Mouse (Mus musculus) ES-Bruce4 (cell line): ENCODE measurements around the gene Acsl6. TPM values are rescaled to one million over a fixed set of nuclear protein-coding genes. Genes with fewer than 3 reads are reported as not detected.

Source experiments
- H3K27ac ChIP-seq: 2 replicates; pipeline ENCODE4 v1.5.1; 2012; ENCODE audit warnings: low read length, inconsistent platforms; ENCODE audit not compliant: insufficient read depth
- H3K27me3 ChIP-seq: 2 replicates; pipeline ENCODE4 v1.6.1; 2012; ENCODE audit warnings: mild to moderate bottlenecking, low read length, inconsistent platforms; ENCODE audit not compliant: control insufficient read depth, poor library complexity, insufficient read depth, severe bottlenecking
- H3K36me3 ChIP-seq: 2 replicates; pipeline ENCODE4 v1.6.1; 2012; ENCODE audit warnings: inconsistent platforms, mild to moderate bottlenecking, low read length, moderate library complexity; ENCODE audit not compliant: control insufficient read depth, poor library complexity, insufficient read depth, severe bottlenecking
- H3K4me1 ChIP-seq: one replicate; pipeline ENCODE4 v1.8.1; 2011; ENCODE audit warnings: low read length; ENCODE audit not compliant: control insufficient read depth, insufficient read depth
- H3K4me3 ChIP-seq: 2 replicates; pipeline ENCODE4 v1.5.1; 2011; ENCODE audit warnings: low read depth, mild to moderate bottlenecking, low read length
- H3K9ac ChIP-seq: 2 replicates; pipeline ENCODE4 v1.6.1; 2012; ENCODE audit warnings: low read depth, mild to moderate bottlenecking, inconsistent platforms; ENCODE audit not compliant: poor library complexity, severe bottlenecking
- H3K9me3 ChIP-seq: replicated peaks from 2 replicates; pipeline ENCODE4 v1.6.1; 2012; ENCODE audit warnings: mild to moderate bottlenecking, low read length, inconsistent platforms; ENCODE audit not compliant: control insufficient read depth, poor library complexity, insufficient read depth, severe bottlenecking
- CTCF ChIP-seq: IDR thresholded peaks from one replicate; pipeline ENCODE4 v1.8.1; 2011; ENCODE audit warnings: low read depth, low read length
- EP300 ChIP-seq: IDR thresholded peaks from 2 replicates; pipeline ENCODE4 v1.6.1; 2011; ENCODE audit warnings: low read depth, low read length; ENCODE audit not compliant: insufficient read depth
- POLR2A ChIP-seq: IDR thresholded peaks from one replicate; pipeline ENCODE4 v1.8.1; 2011; ENCODE audit warnings: low read length; ENCODE audit not compliant: insufficient read depth
- polyA plus RNA-seq: library from polyadenylated mRNA; stranded (reverse); fragments of >200 nt; gene quantifications from 2 replicates; pipeline ENCODE4 v1.2.4, GENCODE M21; 2011; ENCODE audit warnings: low read depth; ENCODE audit not compliant: missing spikeins, insufficient read depth, insufficient read length

Gene Acsl6
- polyA plus RNA-seq, 1 experiment: 3.4 TPM

DNA sequence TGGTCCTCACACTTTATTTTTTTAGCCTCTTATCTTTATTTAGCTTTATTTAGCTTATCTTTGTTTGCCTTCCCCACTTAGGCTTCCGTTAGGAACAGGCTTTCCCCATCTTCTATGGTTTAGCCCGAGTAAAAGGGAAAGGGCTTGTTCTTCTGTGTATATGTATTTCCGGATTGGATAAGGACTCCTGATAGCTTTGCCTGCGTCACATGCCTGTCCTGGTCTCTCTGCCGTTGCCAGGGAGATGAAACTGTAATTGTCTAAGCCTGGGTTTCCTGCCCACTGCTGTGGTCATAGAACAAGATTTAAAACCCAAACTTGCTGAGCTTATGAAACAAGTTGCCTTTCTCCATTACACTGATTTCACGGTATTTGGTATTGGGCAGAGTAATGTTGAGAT lies 109.4 kb downstream of the Acsl6 start:
- Histone ChIP-seq H3K36me3 (no peaks in the 10 kb centered on the region), H3K4me1 (no peaks in the 10 kb centered on the region), H3K27ac (no peak overlapping the region), H3K4me3 (no peak overlapping the region), H3K9ac (no peak overlapping the region), H3K27me3 (no peaks in the 10 kb centered on the region), H3K9me3 (no peaks in the 10 kb centered on the region)
- TF ChIP-seq POLR2A (no peak), CTCF (no peak), EP300 (no peak)

Other genes with a start within 250 kb of the Acsl6 start
- gene Pdlim4, start 234.8 kb upstream of the Acsl6 start, polyA plus RNA-seq: 8.7 and 13.0 TPM in 2 replicates
- gene P4ha2, start 203.7 kb upstream of the Acsl6 start, polyA plus RNA-seq: 16.6 and 25.5 TPM in 2 replicates
- gene Csf2, start 54.1 kb upstream of the Acsl6 start, polyA plus RNA-seq: not detected in 2 replicates
- gene Il3, start 36.5 kb upstream of the Acsl6 start, polyA plus RNA-seq: not detected in 2 replicates
- gene Meikin, start 66.9 kb downstream of the Acsl6 start, polyA plus RNA-seq: not detected in 2 replicates
- gene Fnip1, start 134.4 kb downstream of the Acsl6 start, polyA plus RNA-seq: 33.2 TPM in 2 replicates
- gene Rapgef6, start 219.0 kb downstream of the Acsl6 start, polyA plus RNA-seq: 33.3 and 36.7 TPM in 2 replicates